1 mouse cellular context compared by ENCODE assay signal in the genomic region with DNA sequence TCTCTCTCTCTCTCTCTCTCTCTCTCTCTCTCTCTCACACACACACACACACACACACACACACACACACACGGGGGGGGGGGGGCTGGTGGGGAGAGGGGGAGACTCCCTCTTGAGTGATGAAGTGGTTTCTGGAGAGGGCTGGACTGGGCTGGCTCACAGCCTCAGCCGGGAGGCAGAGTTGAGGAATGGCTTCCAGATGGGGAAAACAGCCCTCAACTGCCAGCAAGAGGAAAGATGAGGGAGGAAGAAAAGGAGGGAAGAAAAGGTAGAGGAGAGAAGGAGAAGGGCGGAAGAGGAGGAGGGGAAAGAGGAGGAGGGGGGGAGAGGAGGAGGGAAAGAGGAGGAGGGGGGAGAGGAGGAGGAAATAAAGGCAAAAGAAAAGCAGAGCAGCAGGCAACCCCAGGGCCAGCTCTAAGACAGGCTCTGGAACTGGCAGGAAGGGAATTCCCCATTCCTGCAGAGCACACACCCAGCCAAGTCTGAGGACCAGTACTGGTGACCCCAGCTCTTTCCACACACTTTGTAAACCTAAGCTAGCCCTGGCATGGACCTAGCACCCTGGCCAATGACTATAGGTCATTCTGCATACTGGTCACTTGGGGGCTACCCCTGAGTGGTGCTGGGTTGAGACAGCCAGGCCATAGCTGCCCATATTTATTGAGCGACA.
TF ChIP-seq lines count a peak whose summit lies in the region.

No protein-coding gene starts in this region.

TF ChIP-seq in MEL, 35 proteins besides CTCF, POLR2A, EP300 and RAD21:
- TF ChIP-seq MAX (IDR thresholded peaks at IDR 0.05; ENCODE audit: low read length) (no peak), MAZ (IDR thresholded peaks at IDR 0.05; ENCODE audit: low read depth, low read length) (no peak), TBP (IDR thresholded peaks at IDR 0.05; ENCODE audit: low read depth, low read length) (no peak), ZMIZ1 (IDR thresholded peaks at IDR 0.05; ENCODE audit: low read depth, low read length) (no peak), USF1 (IDR thresholded peaks at IDR 0.05; ENCODE audit: low read depth, low read length) (no peak), ELF1 (IDR thresholded peaks at IDR 0.05; ENCODE audit: low read depth, low read length) (no peak), TCF12 (IDR thresholded peaks at IDR 0.05; ENCODE audit: low read depth, low read length) (no peak), POLR2AphosphoS2 (IDR thresholded peaks at IDR 0.05; ENCODE audit: low read length) (no peak), POLR2AphosphoS5 (IDR thresholded peaks at IDR 0.05; ENCODE audit: borderline replicate concordance, low read depth, low read length) (no peak), E2F4 (IDR thresholded peaks at IDR 0.05; ENCODE audit: borderline replicate concordance, low read depth, low read length) (no peak), ZKSCAN1 (IDR thresholded peaks at IDR 0.05; ENCODE audit: low read depth, low read length) (no peak)
